Mouse (Mus musculus) bone marrow macrophage, adult 2 months (primary cell): Measurements from ENCODE around the gene Il23r.

ENCODE experiments used
- CTCF ChIP-seq: IDR thresholded peaks from 2 replicates; pipeline ENCODE4 v1.5.1; 2012; ENCODE audit warnings: low read depth, mild to moderate bottlenecking, low read length, moderate library complexity
- POLR2A ChIP-seq: IDR thresholded peaks from 2 replicates; pipeline ENCODE4 v1.6.1; 2012; ENCODE audit warnings: mild to moderate bottlenecking, low read depth, low read length, borderline replicate concordance

GRCm38 (mm10) chr6:67421761-67422160, 69.9 kb downstream of the Il23r start:
- no peak for TF ChIP-seq POLR2A
- no peak for TF ChIP-seq CTCF
